Mouse (Mus musculus) MEL (cell line): ENCODE results near the gene E2f3. TPM values are rescaled to one million over a fixed set of nuclear protein-coding genes. Genes with fewer than 3 reads are reported as not detected.

ENCODE experiments used
- DNase-seq: peaks from one replicate; pipeline ENCODE4 v3.0.0; 2011; ENCODE audit warnings: low read depth, low spot score
- H3K27ac ChIP-seq: 2 replicates; pipeline ENCODE4 v1.5.1; 2012; ENCODE audit warnings: low read depth, mild to moderate bottlenecking, control low read depth, low read length, moderate library complexity; ENCODE audit not compliant: control insufficient read depth
- H3K27me3 ChIP-seq, 2 experiments: fragments of 150-350 bp in 1 of 2; sonication (generic) in 1 of 2; 2 replicates each; pipeline ENCODE4 v1.6.1; 2012; ENCODE audit warnings: low read length in 2 of 2, mild to moderate bottlenecking in 2 of 2, improper control_type of control experiment in 1 of 2, moderate library complexity in 1 of 2; ENCODE audit not compliant: insufficient read depth in 2 of 2, control insufficient read depth in 1 of 2
- H3K36me3 ChIP-seq, 2 experiments: 2 replicates each; pipeline ENCODE4 v1.6.1; 2012 to 2014; ENCODE audit warnings: low read length in 2 of 2, improper control_type of control experiment in 1 of 2, inconsistent platforms in 1 of 2, mild to moderate bottlenecking in 1 of 2; ENCODE audit not compliant: insufficient read depth in 2 of 2, control insufficient read depth in 1 of 2
- H3K4me1 ChIP-seq, 2 experiments: fragments of 150-350 bp in 1 of 2; sonication (generic) in 1 of 2; 2 replicates each; pipeline ENCODE4 v1.6.1; 2012; ENCODE audit warnings: low read length in 2 of 2, improper control_type of control experiment in 1 of 2, mild to moderate bottlenecking in 1 of 2; ENCODE audit not compliant: insufficient read depth in 2 of 2, control insufficient read depth in 1 of 2
- H3K4me3 ChIP-seq, 2 experiments: fragments of 150-350 bp in 1 of 2; sonication (generic) in 1 of 2; 2 replicates each; pipeline ENCODE4 v1.5.1; 2012; ENCODE audit warnings: low read depth in 2 of 2, low read length in 2 of 2, mild to moderate bottlenecking in 2 of 2, moderate library complexity in 2 of 2, control low read depth in 1 of 2, improper control_type of control experiment in 1 of 2; ENCODE audit not compliant: control insufficient read depth in 1 of 2, insufficient read depth in 1 of 2
- H3K79me2 ChIP-seq: 2 replicates; pipeline ENCODE4 v1.6.1; 2012; ENCODE audit warnings: mild to moderate bottlenecking, low read length, moderate library complexity; ENCODE audit not compliant: control insufficient read depth, poor library complexity, insufficient read depth
- H3K9ac ChIP-seq: 2 replicates; pipeline ENCODE4 v1.6.1; 2012; ENCODE audit warnings: low read depth, mild to moderate bottlenecking, control low read depth, low read length, moderate library complexity; ENCODE audit not compliant: control insufficient read depth, poor library complexity, severe bottlenecking
- H3K9me3 ChIP-seq: fragments of 150-350 bp; sonication (generic); replicated peaks from 2 replicates; pipeline ENCODE4 v1.6.1; 2012; ENCODE audit warnings: mild to moderate bottlenecking, low read length, improper control_type of control experiment, moderate library complexity; ENCODE audit not compliant: insufficient read depth
- CHD2 ChIP-seq: IDR thresholded peaks from 2 replicates; pipeline ENCODE4 v1.6.1; 2011; ENCODE audit warnings: low read length, improper control_type of control experiment
- CTCF ChIP-seq, 3 experiments: IDR thresholded peaks in 2 of 3; conservative IDR thresholded peaks in 1 of 3; 2 replicates each; pipeline ENCODE4 v1.5.1; 2011 to 2012; ENCODE audit warnings: low read length in 3 of 3, low read depth in 2 of 3, mild to moderate bottlenecking in 2 of 3, improper control_type of control experiment in 1 of 3, inconsistent platforms in 1 of 3, mixed read lengths in 1 of 3, moderate library complexity in 1 of 3; ENCODE audit not compliant: control insufficient read depth in 1 of 3, insufficient read depth in 1 of 3, poor library complexity in 1 of 3, severe bottlenecking in 1 of 3
- E2F4 ChIP-seq: IDR thresholded peaks from 2 replicates; pipeline ENCODE4 v1.6.1; 2011; ENCODE audit warnings: low read depth, low read length, improper control_type of control experiment, borderline replicate concordance
- EP300 ChIP-seq, 2 experiments: IDR thresholded peaks; 2 replicates each; pipeline ENCODE4 v1.6.1; 2011; ENCODE audit warnings: improper control_type of control experiment in 2 of 2, low read length in 2 of 2, low read depth in 1 of 2, mild to moderate bottlenecking in 1 of 2
- GABPA ChIP-seq: IDR thresholded peaks from 2 replicates; pipeline ENCODE4 v1.6.1; 2012; ENCODE audit warnings: low read depth, mild to moderate bottlenecking, inconsistent platforms, low read length, improper control_type of control experiment, moderate library complexity
- JUND ChIP-seq: IDR thresholded peaks from 2 replicates; pipeline ENCODE4 v1.6.1; 2011; ENCODE audit warnings: low read depth, mild to moderate bottlenecking, improper control_type of control experiment, low read length
- MAFK ChIP-seq: IDR thresholded peaks from 2 replicates; pipeline ENCODE4 v1.6.1; 2011; ENCODE audit warnings: low read depth, mild to moderate bottlenecking, low read length, improper control_type of control experiment, borderline replicate concordance
- MAZ ChIP-seq: IDR thresholded peaks from 2 replicates; pipeline ENCODE4 v1.6.1; 2012; ENCODE audit warnings: low read depth, mild to moderate bottlenecking, inconsistent platforms, low read length, improper control_type of control experiment
- MXI1 ChIP-seq: IDR thresholded peaks from 2 replicates; pipeline ENCODE4 v1.6.1; 2011; ENCODE audit warnings: mild to moderate bottlenecking, low read depth, low read length, improper control_type of control experiment
- MYB ChIP-seq: IDR thresholded peaks from 2 replicates; pipeline ENCODE4 v1.6.1; 2011; ENCODE audit warnings: mild to moderate bottlenecking, low read depth, low read length, improper control_type of control experiment
- MYC ChIP-seq: IDR thresholded peaks from 2 replicates; pipeline ENCODE4 v1.6.1; 2011; ENCODE audit warnings: low read depth, mild to moderate bottlenecking, low read length, improper control_type of control experiment, moderate library complexity
- NRF1 ChIP-seq: IDR thresholded peaks from 2 replicates; pipeline ENCODE4 v1.6.1; 2014; ENCODE audit warnings: low read depth, mild to moderate bottlenecking, inconsistent platforms, low read length, improper control_type of control experiment, moderate library complexity; ENCODE audit not compliant: poor library complexity, insufficient read depth, severe bottlenecking
- POLR2AphosphoS2 ChIP-seq: IDR thresholded peaks from 2 replicates; pipeline ENCODE4 v1.6.1; 2011; ENCODE audit warnings: low read length, improper control_type of control experiment
- RCOR1 ChIP-seq: IDR thresholded peaks from 2 replicates; pipeline ENCODE4 v1.6.1; 2012; ENCODE audit warnings: low read depth, mild to moderate bottlenecking, inconsistent platforms, low read length, improper control_type of control experiment
- SMC3 ChIP-seq: IDR thresholded peaks from 2 replicates; pipeline ENCODE4 v1.6.1; 2011; ENCODE audit warnings: low read depth, low read length, improper control_type of control experiment
- TAL1 ChIP-seq: IDR thresholded peaks from 2 replicates; pipeline ENCODE4 v1.6.1; 2012; ENCODE audit warnings: mild to moderate bottlenecking, inconsistent platforms, low read length, moderate library complexity, mixed read lengths
- TCF12 ChIP-seq: IDR thresholded peaks from 2 replicates; pipeline ENCODE4 v1.6.1; 2014; ENCODE audit warnings: low read depth, mild to moderate bottlenecking, inconsistent platforms, low read length, improper control_type of control experiment, moderate library complexity
- UBTF ChIP-seq: IDR thresholded peaks from 2 replicates; pipeline ENCODE4 v1.6.1; 2012; ENCODE audit warnings: low read depth, mild to moderate bottlenecking, inconsistent platforms, low read length, improper control_type of control experiment, moderate library complexity, borderline replicate concordance; ENCODE audit not compliant: insufficient read depth
- USF1 ChIP-seq: IDR thresholded peaks from 2 replicates; pipeline ENCODE4 v1.6.1; 2014; ENCODE audit warnings: low read depth, mild to moderate bottlenecking, inconsistent platforms, low read length, improper control_type of control experiment, moderate library complexity
- USF2 ChIP-seq, 2 experiments: IDR thresholded peaks; 2 replicates each; pipeline ENCODE4 v1.6.1; 2011 to 2012; ENCODE audit warnings: improper control_type of control experiment in 2 of 2, low read length in 2 of 2, borderline replicate concordance in 1 of 2, inconsistent platforms in 1 of 2, low read depth in 1 of 2, mild to moderate bottlenecking in 1 of 2; ENCODE audit not compliant: insufficient read depth in 1 of 2
- ZC3H11A ChIP-seq: IDR thresholded peaks from 2 replicates; pipeline ENCODE4 v1.6.1; 2012; ENCODE audit warnings: low read depth, mild to moderate bottlenecking, inconsistent platforms, low read length, improper control_type of control experiment
- ZKSCAN1 ChIP-seq: IDR thresholded peaks from 2 replicates; pipeline ENCODE4 v1.6.1; 2012; ENCODE audit warnings: low read depth, mild to moderate bottlenecking, inconsistent platforms, low read length, improper control_type of control experiment, moderate library complexity
- ZMIZ1 ChIP-seq: IDR thresholded peaks from 2 replicates; pipeline ENCODE4 v1.6.1; 2012; ENCODE audit warnings: low read depth, mild to moderate bottlenecking, inconsistent platforms, low read length, improper control_type of control experiment, moderate library complexity
- polyA plus RNA-seq, 2 experiments: library from polyadenylated mRNA; stranded (reverse) in 1 of 2; unstranded in 1 of 2; fragments of >175 nt in 1 of 2; fragments of >200 nt in 1 of 2; gene quantifications; 2 replicates each; pipeline versions ENCODE4 v1.2.1 to v1.2.4; 2012; ENCODE audit warnings: low replicate concordance in 2 of 2, low read depth in 1 of 2; ENCODE audit not compliant: insufficient read length in 2 of 2, insufficient read depth in 1 of 2, missing spikeins in 1 of 2
- total RNA-seq: library from RNA; depleted of rRNA; stranded (reverse); fragments of 300-350 nt; gene quantifications from 2 replicates; pipeline ENCODE4 v1.2.3, GENCODE M21; 2012

The E2f3 gene
- total and polyA plus RNA-seq, 3 experiments, result 12.8 to 20.0 TPM; not detected in 1

GRCm38 (mm10) chr13:29966966-29967365 is 18.9 kb downstream of the E2f3 start:
- H3K27ac ChIP-seq, result no peak overlapping the region
- no peaks in the 10 kb centered on the region for H3K9me3 ChIP-seq
- H3K27me3 ChIP-seq, result no peaks in the 10 kb centered on the region
- H3K4me1 ChIP-seq, result peaks cover 8 to 15% of the 10 kb centered on the region in 2 experiments
- TF ChIP-seq ZKSCAN1 (no peak), MAZ (no peak), RCOR1 (no peak), CHD2 (no peak), JUND (no peak), ZMIZ1 (no peak), USF1 (no peak), UBTF (no peak), USF2 (IDR thresholded peaks at IDR 0.05; ENCODE audit: borderline replicate concordance in 1 of 2, insufficient read depth in 1 of 2, low read depth in 1 of 2, low read length in 2 of 2) (no peak), GABPA (no peak), E2F4 (no peak), NRF1 (no peak), MYB (no peak)
- H3K9ac ChIP-seq, result no peak overlapping the region
- H3K4me3 ChIP-seq, result no peak overlapping the region
- DNase-seq, result no peak
- peaks cover 7 to 19% of the 10 kb centered on the region in 2 experiments for H3K36me3 ChIP-seq
- H3K79me2 ChIP-seq, result peaks cover 71% of the 10 kb centered on the region

DNA sequence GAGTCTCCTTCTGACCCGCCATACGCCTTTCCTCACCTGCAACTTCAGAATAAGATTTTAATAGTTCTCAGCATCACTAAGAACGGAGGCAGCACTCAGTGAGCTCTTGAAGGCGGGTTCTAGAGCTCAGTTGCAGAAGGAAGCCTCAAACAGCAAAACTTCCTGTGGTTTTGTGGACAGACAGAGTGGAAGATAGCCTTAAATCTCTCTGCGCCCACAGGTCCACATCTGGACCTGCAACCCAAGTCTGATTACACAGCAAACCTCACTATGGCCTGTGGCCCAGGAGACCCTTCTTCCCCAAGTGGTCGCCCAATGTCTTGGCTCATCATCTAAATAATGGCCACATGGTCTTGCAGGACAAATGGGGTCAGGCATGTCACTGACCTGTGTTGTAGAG is 21.8 kb downstream of the E2f3 start:
- H3K79me2 ChIP-seq, result peaks cover 71% of the 10 kb centered on the region
- no peaks in the 10 kb centered on the region for H3K27me3 ChIP-seq
- H3K36me3 ChIP-seq, result peaks cover 4 to 7% of the 10 kb centered on the region in 2 experiments
- peaks cover 4 to 6% of the 10 kb centered on the region in 2 experiments; a peak in 3 of 4 replicates for H3K4me1 ChIP-seq
- DNase-seq, result no peak
- H3K4me3 ChIP-seq, result no peak overlapping the region
- no peak overlapping the region for H3K9ac ChIP-seq
- H3K27ac ChIP-seq, result no peak overlapping the region
- no peaks in the 10 kb centered on the region for H3K9me3 ChIP-seq
- TF ChIP-seq MYB (no peak), TCF12 (no peak)
- TF ChIP-seq, all 39 proteins: peak for 0

DNA sequence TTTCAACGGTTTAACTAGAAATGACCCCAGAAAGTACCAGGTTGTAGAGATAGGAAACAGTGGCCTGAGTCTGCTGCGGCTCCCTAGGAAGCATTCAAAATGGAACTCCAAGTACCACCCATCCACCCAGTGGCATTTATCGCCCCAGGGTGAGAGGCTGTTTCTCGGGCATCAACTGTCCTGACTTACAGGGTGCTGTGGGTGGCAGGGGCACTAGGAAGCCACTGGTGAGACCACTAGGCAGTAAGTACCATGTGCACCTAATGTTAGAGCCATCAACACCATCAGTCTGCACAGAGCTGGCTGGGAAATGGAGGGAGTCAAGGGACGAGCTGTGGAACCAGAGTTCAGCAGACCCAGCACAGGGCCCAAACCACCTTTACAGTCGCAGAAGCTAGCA is 25.4 kb downstream of the E2f3 start:
- no peak for TF ChIP-seq POLR2AphosphoS2
- TF ChIP-seq ZC3H11A, result no peak
- no peak for TF ChIP-seq MAFK
- no peak for TF ChIP-seq CTCF (IDR thresholded peaks at IDR 0.05 in 2 of 3, conservative IDR thresholded peaks at IDR 0.05 in 1 of 3; ENCODE audit: control insufficient read depth in 1 of 3, insufficient read depth in 1 of 3, low read depth in 2 of 3, low read length in 3 of 3, poor library complexity in 1 of 3, severe bottlenecking in 1 of 3)
- no peak for TF ChIP-seq SMC3
- no peak for TF ChIP-seq USF1
- TF ChIP-seq TAL1, result no peak
- TF ChIP-seq MXI1, result no peak
- no peak for TF ChIP-seq EP300 (IDR thresholded peaks at IDR 0.05; ENCODE audit: low read depth in 1 of 2, low read length in 2 of 2)
- TF ChIP-seq MYC, result no peak
- no peak for TF ChIP-seq MYB
- H3K36me3 ChIP-seq, result peaks cover 0 to 2% of the 10 kb centered on the region in 2 experiments; a peak in 2 of 4 replicates

More for the DNA sequence above, 25.4 kb downstream of the E2f3 start:
- DNase-seq, result no peak
- Histone ChIP-seq H3K4me1 (no peaks in the 10 kb centered on the region), H3K9ac (no peak overlapping the region), H3K4me3 (no peak overlapping the region), H3K9me3 (no peaks in the 10 kb centered on the region), H3K27ac (no peak overlapping the region), H3K27me3 (no peaks in the 10 kb centered on the region), H3K79me2 (peaks cover 66% of the 10 kb centered on the region)
